16 mouse cellular contexts compared by ENCODE assay signal in genomic region chr6:143597414-143597813, GRCm38 (mm10).
"Had no signal": no experiment of that assay in that cellular context is flagged by ENCODE, and none has a peak within 500 bp of the region (broad histone marks: within the 10 kb centered on the region; RNA-seq: fewer than 3 reads in every experiment).

No protein-coding gene starts in this region.

- H3K27ac ChIP-seq: kidney, postnatal 0 days; layer of hippocampus, adult 2 months; limb, embryonic 10.5 days; liver, embryonic 13.5 days; lung, embryonic 15.5 days; macrophage; midbrain, embryonic 12.5 days; stomach, embryonic 15.5 days had no signal

- H3K9me3 ChIP-seq: limb, embryonic 10.5 days; liver, embryonic 13.5 days; lung, embryonic 15.5 days; megakaryocyte, embryonic 14.5 days; midbrain, embryonic 12.5 days; stomach, embryonic 15.5 days had no signal

- H3K36me3 ChIP-seq: limb, embryonic 10.5 days; liver, embryonic 13.5 days; lung, embryonic 15.5 days; midbrain, embryonic 12.5 days; stomach, embryonic 15.5 days had no signal

- H3K9ac ChIP-seq: liver, embryonic 13.5 days; liver, postnatal 0 days; lung, embryonic 15.5 days; midbrain, embryonic 12.5 days; stomach, embryonic 15.5 days had no signal

- DNase-seq: kidney, adult 8-10 months; kidney, postnatal 4 days; liver, embryonic 13.5 days; liver, postnatal 0 days; lung, postnatal 14 days; right cerebral cortex, postnatal 4 days; spleen, adult 18-20 months; thymus, postnatal 4 days had no signal

- H3K4me1 ChIP-seq: limb, embryonic 10.5 days; liver, embryonic 13.5 days; lung, embryonic 15.5 days; megakaryocyte, embryonic 14.5 days; midbrain, embryonic 12.5 days; stomach, embryonic 15.5 days had no signal

- H3K4me3 ChIP-seq: layer of hippocampus, adult 2 months; limb, embryonic 10.5 days; liver, embryonic 13.5 days; lung, embryonic 15.5 days; megakaryocyte, embryonic 14.5 days; midbrain, embryonic 12.5 days; stomach, embryonic 15.5 days had no signal

- ATAC-seq: liver, postnatal 0 days had no signal

- H3K4me2 ChIP-seq: liver, embryonic 13.5 days; lung, embryonic 15.5 days; midbrain, embryonic 12.5 days; stomach, embryonic 15.5 days had no signal

- H3K27me3 ChIP-seq: liver, embryonic 13.5 days; lung, embryonic 15.5 days; megakaryocyte, embryonic 14.5 days; midbrain, embryonic 12.5 days; stomach, embryonic 15.5 days had no signal
